Mouse (Mus musculus): ENCODE measurements around the gene Setd1b. TPM values are rescaled to one million over a fixed set of nuclear protein-coding genes. Genes with fewer than 3 reads are reported as not detected.

The Setd1b gene
- polyA plus RNA-seq, 1 experiment from 2014 or later, result 14.2 TPM

- ATAC-seq (ENCODE audit: low FRiP score, low TSS enrichment) (no peak), DNase-seq (no peak)
- 59% methylated on average over 7 of the region's 7 CpGs for WGBS
Observed at GRCm38 (mm10) chr5:123120624-123121215, 21.3 kb upstream of the Setd1b start.

GRCm38 (mm10) chr5:123122181-123122580 is 19.8 kb upstream of the Setd1b start:
- ATAC-seq (ENCODE audit: low FRiP score, low TSS enrichment), result no peak
- Histone ChIP-seq H3K27ac (replicated peaks; ENCODE audit: low read depth, low read length) (no peak overlapping the region), H3K4me1 (ENCODE audit: control insufficient read depth, insufficient read depth, low read length) (0 out of 2 replicates have a peak, but pooled peaks cover 3% of the 10 kb centered on the region), H3K36me3 (ENCODE audit: control insufficient read depth, insufficient read depth, low read length) (peaks cover 28% of the 10 kb centered on the region), H3K9me3 (ENCODE audit: control insufficient read depth, low read length) (no peaks in the 10 kb centered on the region), H3K9ac (replicated peaks; ENCODE audit: low read length) (no peak overlapping the region), H3K4me2 (ENCODE audit: low read length) (no peak overlapping the region), H3K4me3 (replicated peaks; ENCODE audit: low read depth, low read length) (no peak overlapping the region), H3K27me3 (ENCODE audit: control insufficient read depth, insufficient read depth, low read length) (no peaks in the 10 kb centered on the region)
- 86% methylated on average over 4 of the region's 4 CpGs for WGBS
- no peak for DNase-seq

More at GRCm38 (mm10) chr5:123120624-123121215, 21.3 kb upstream of the Setd1b start:
- Histone ChIP-seq H3K27me3 (ENCODE audit: control insufficient read depth, insufficient read depth, low read length) (no peaks in the 10 kb centered on the region), H3K4me2 (ENCODE audit: low read length) (no peak overlapping the region), H3K36me3 (ENCODE audit: control insufficient read depth, insufficient read depth, low read length) (peaks cover 14% of the 10 kb centered on the region), H3K4me1 (ENCODE audit: control insufficient read depth, insufficient read depth, low read length) (0 out of 2 replicates have a peak, but pooled peaks cover 3% of the 10 kb centered on the region), H3K9me3 (ENCODE audit: control insufficient read depth, low read length) (no peaks in the 10 kb centered on the region), H3K4me3 (replicated peaks; ENCODE audit: low read depth, low read length) (no peak overlapping the region), H3K9ac (replicated peaks; ENCODE audit: low read length) (no peak overlapping the region), H3K27ac (replicated peaks; ENCODE audit: low read depth, low read length) (no peak overlapping the region)

GRCm38 (mm10) chr5:123125105-123125504 is 16.9 kb upstream of the Setd1b start:
- Histone ChIP-seq H3K4me3 (replicated peaks; ENCODE audit: low read depth, low read length) (no peak overlapping the region), H3K4me1 (ENCODE audit: control insufficient read depth, insufficient read depth, low read length) (0 out of 2 replicates have a peak, but pooled peaks cover 3% of the 10 kb centered on the region), H3K4me2 (ENCODE audit: low read length) (no peak overlapping the region), H3K27me3 (ENCODE audit: control insufficient read depth, insufficient read depth, low read length) (no peaks in the 10 kb centered on the region), H3K36me3 (ENCODE audit: control insufficient read depth, insufficient read depth, low read length) (peaks cover 48% of the 10 kb centered on the region), H3K9me3 (ENCODE audit: control insufficient read depth, low read length) (no peaks in the 10 kb centered on the region), H3K27ac (replicated peaks; ENCODE audit: low read depth, low read length) (no peak overlapping the region), H3K9ac (replicated peaks; ENCODE audit: low read length) (no peak overlapping the region)
- 89% methylated on average over 6 of the region's 6 CpGs for WGBS
- ATAC-seq (ENCODE audit: low FRiP score, low TSS enrichment), result no peak
- no peak for DNase-seq

- DNase-seq (no peak), ATAC-seq (ENCODE audit: low FRiP score, low TSS enrichment) (no peak)
- Histone ChIP-seq H3K9ac (replicated peaks; ENCODE audit: low read length) (no peak overlapping the region), H3K9me3 (ENCODE audit: control insufficient read depth, low read length) (no peaks in the 10 kb centered on the region), H3K4me3 (replicated peaks; ENCODE audit: low read depth, low read length) (no peak overlapping the region), H3K27me3 (ENCODE audit: control insufficient read depth, insufficient read depth, low read length) (no peaks in the 10 kb centered on the region), H3K36me3 (ENCODE audit: control insufficient read depth, insufficient read depth, low read length) (peaks cover 56% of the 10 kb centered on the region), H3K27ac (replicated peaks; ENCODE audit: low read depth, low read length) (no peak overlapping the region), H3K4me1 (ENCODE audit: control insufficient read depth, insufficient read depth, low read length) (0 out of 2 replicates have a peak, but pooled peaks cover 2% of the 10 kb centered on the region), H3K4me2 (ENCODE audit: low read length) (no peak overlapping the region)
- 86% methylated on average over 18 of the region's 18 CpGs for WGBS
Observed at GRCm38 (mm10) chr5:123125638-123126406, 16.2 kb upstream of the Setd1b start.

- peaks cover 67% of the 10 kb centered on the region for H3K36me3 ChIP-seq (ENCODE audit: control insufficient read depth, insufficient read depth, low read length)
- no peak for ATAC-seq (ENCODE audit: low FRiP score, low TSS enrichment)
Observed at GRCm38 (mm10) chr5:123127031-123127430, 15.0 kb upstream of the Setd1b start.

GRCm38 (mm10) chr5:123128426-123129169 is 13.4 kb upstream of the Setd1b start:
- ATAC-seq (ENCODE audit: low FRiP score, low TSS enrichment) (no peak), DNase-seq (no peak)
- no peak overlapping the region for H3K9ac ChIP-seq (replicated peaks; ENCODE audit: low read length)
- no peak overlapping the region for H3K4me2 ChIP-seq (ENCODE audit: low read length)
- WGBS, result 63% methylated on average over 10 of the region's 10 CpGs
- H3K4me1 ChIP-seq (ENCODE audit: control insufficient read depth, insufficient read depth, low read length), result peaks cover 19% of the 10 kb centered on the region
- H3K9me3 ChIP-seq (ENCODE audit: control insufficient read depth, low read length), result no peaks in the 10 kb centered on the region
- no peak overlapping the region for H3K27ac ChIP-seq (replicated peaks; ENCODE audit: low read depth, low read length)
- H3K27me3 ChIP-seq (ENCODE audit: control insufficient read depth, insufficient read depth, low read length), result no peaks in the 10 kb centered on the region
- H3K36me3 ChIP-seq (ENCODE audit: control insufficient read depth, insufficient read depth, low read length), result peaks cover 70% of the 10 kb centered on the region
- no peak overlapping the region for H3K4me3 ChIP-seq (replicated peaks; ENCODE audit: low read depth, low read length)

More at GRCm38 (mm10) chr5:123127031-123127430, 15.0 kb upstream of the Setd1b start:
- Histone ChIP-seq H3K4me2 (ENCODE audit: low read length) (no peak overlapping the region), H3K27me3 (ENCODE audit: control insufficient read depth, insufficient read depth, low read length) (no peaks in the 10 kb centered on the region), H3K4me3 (replicated peaks; ENCODE audit: low read depth, low read length) (no peak overlapping the region), H3K9ac (replicated peaks; ENCODE audit: low read length) (no peak overlapping the region), H3K4me1 (ENCODE audit: control insufficient read depth, insufficient read depth, low read length) (peaks cover 5% of the 10 kb centered on the region), H3K9me3 (ENCODE audit: control insufficient read depth, low read length) (no peaks in the 10 kb centered on the region), H3K27ac (replicated peaks; ENCODE audit: low read depth, low read length) (no peak overlapping the region)
- DNase-seq, result no peak
- WGBS, result 85% methylated on average over 6 of the region's 6 CpGs

GRCm38 (mm10) chr5:123129170-123129757 is 12.7 kb upstream of the Setd1b start:
- 88% methylated on average over 10 of the region's 10 CpGs for WGBS
- Histone ChIP-seq H3K4me2 (ENCODE audit: low read length) (no peak overlapping the region), H3K36me3 (ENCODE audit: control insufficient read depth, insufficient read depth, low read length) (peaks cover 74% of the 10 kb centered on the region)

GRCm38 (mm10) chr5:123130030-123130813 is 11.8 kb upstream of the Setd1b start:
- no peak for ATAC-seq (ENCODE audit: low FRiP score, low TSS enrichment)

More at GRCm38 (mm10) chr5:123129170-123129757, 12.7 kb upstream of the Setd1b start:
- H3K27ac ChIP-seq (replicated peaks; ENCODE audit: low read depth, low read length), result no peak overlapping the region
- no peak for DNase-seq
- H3K4me1 ChIP-seq (ENCODE audit: control insufficient read depth, insufficient read depth, low read length), result peaks cover 26% of the 10 kb centered on the region
- no peaks in the 10 kb centered on the region for H3K27me3 ChIP-seq (ENCODE audit: control insufficient read depth, insufficient read depth, low read length)
- no peak for ATAC-seq (ENCODE audit: low FRiP score, low TSS enrichment)
- no peak overlapping the region for H3K9ac ChIP-seq (replicated peaks; ENCODE audit: low read length)
- H3K4me3 ChIP-seq (replicated peaks; ENCODE audit: low read depth, low read length), result no peak overlapping the region
- no peaks in the 10 kb centered on the region for H3K9me3 ChIP-seq (ENCODE audit: control insufficient read depth, low read length)

More at GRCm38 (mm10) chr5:123130030-123130813, 11.8 kb upstream of the Setd1b start:
- H3K9me3 ChIP-seq (ENCODE audit: control insufficient read depth, low read length), result no peaks in the 10 kb centered on the region
- DNase-seq, result no peak
- H3K4me3 ChIP-seq (replicated peaks; ENCODE audit: low read depth, low read length), result no peak overlapping the region
- peaks cover 36% of the 10 kb centered on the region for H3K4me1 ChIP-seq (ENCODE audit: control insufficient read depth, insufficient read depth, low read length)
- peaks cover 82% of the 10 kb centered on the region for H3K36me3 ChIP-seq (ENCODE audit: control insufficient read depth, insufficient read depth, low read length)
- no peaks in the 10 kb centered on the region for H3K27me3 ChIP-seq (ENCODE audit: control insufficient read depth, insufficient read depth, low read length)
- no peak overlapping the region for H3K9ac ChIP-seq (replicated peaks; ENCODE audit: low read length)
- H3K27ac ChIP-seq (replicated peaks; ENCODE audit: low read depth, low read length), result no peak overlapping the region
- no peak overlapping the region for H3K4me2 ChIP-seq (ENCODE audit: low read length)
- 91% methylated on average over 9 of the region's 9 CpGs for WGBS

All from midbrain, embryonic 14.5 days (tissue).